Mouse (Mus musculus) brain, adult 2 months (tissue): ENCODE data around the gene Ccdc146.

Experiments used
- DNase-seq: peaks from one replicate; pipeline ENCODE4 v3.0.0; 2011; ENCODE audit warnings: low read depth, low spot score

Gene Ccdc146

GRCm38 (mm10) chr5:21331656-21332055 lies 92.8 kb downstream of the Ccdc146 start:
- DNase-seq, result no peak

- peak; percentile 42 for DNase-seq
These were observed 94.5 kb downstream of the Ccdc146 start for GRCm38 (mm10) chr5:21329672-21330665.

GRCm38 (mm10) chr5:21328560-21328959 lies 95.9 kb downstream of the Ccdc146 start:
- no peak for DNase-seq

- DNase-seq, result peak; percentile 51
These were observed 98.0 kb downstream of the Ccdc146 start for GRCm38 (mm10) chr5:21326494-21326893.

DNA sequence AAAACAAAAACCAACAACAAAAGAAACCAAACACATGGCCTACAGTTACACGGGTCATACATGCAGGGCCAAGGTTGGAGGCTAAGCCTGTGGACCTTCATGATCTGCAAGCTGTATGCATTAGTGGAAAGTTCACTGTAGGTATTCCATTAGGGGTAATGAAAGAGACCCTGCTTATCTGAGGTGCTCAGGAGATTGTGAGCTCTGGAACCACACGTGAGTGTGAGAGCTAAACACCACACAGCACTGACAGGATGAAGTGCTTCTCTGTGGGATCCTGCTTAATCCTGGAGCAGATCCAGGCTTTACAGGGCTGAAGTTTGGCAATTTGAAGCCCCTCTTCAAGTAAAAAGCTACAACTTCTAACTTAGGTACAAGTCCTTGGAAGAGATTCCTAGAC lies 104.3 kb downstream of the Ccdc146 start:
- no peak for DNase-seq

DNA sequence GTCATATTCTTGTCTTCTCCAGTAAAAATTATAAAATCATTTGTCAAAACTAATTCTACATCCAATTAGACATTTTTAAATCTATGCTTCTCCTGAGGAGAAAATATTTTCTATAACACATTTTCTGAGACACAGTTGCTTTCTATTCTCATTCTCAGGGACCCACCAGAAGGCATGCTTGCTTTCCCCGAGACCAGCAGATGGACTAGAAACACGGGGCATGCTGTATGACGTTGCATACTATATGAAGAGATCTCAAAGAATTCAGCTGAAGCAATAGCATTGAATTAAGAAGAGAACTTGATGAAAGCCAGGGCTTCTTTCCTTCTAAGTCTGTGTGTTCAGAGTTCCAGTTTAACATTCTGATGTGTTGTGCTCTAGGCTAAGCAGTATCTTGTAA lies 109.8 kb downstream of the Ccdc146 start:
- DNase-seq, result no peak

DNA sequence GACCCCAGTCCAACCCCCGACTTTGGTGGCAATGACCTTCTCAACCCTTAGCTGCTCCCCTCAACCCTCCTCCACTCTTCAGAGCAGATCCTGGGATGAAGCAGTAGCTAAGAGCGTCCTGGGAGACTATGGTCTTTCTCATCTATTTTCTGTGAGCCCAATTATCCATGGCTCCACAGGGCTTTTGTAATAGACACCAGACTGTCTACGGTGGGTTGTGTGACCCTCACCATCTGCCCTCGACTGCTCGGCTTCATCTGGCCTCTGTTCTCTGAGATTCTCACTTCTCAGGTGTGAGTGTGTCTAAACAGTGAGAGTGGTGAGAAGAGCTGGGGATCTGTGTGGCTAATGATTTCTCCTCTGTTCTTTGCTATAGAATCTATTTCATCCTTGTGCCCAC lies 117.3 kb downstream of the Ccdc146 start:
- no peak for DNase-seq

DNA sequence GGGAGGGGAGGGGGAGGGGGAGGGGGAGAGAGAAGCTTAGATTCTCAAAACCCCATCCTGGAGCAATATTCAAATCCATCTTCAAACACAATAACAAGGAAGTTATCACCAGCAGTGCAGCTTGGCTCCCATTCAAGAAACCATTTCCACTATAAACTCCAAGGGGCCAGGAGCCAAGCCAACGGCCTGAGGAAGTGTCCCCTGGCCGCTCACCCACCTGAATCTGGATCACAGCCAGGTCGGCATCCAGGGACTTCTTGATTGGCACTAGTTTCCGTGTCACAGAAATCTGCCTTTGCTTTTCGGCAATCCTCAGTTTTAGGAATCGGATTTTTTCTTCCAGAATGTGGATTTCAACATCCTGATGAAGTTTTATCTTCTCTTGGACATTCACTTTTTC lies 123.5 kb downstream of the Ccdc146 start:
- DNase-seq, result no peak

GRCm38 (mm10) chr5:21300058-21300457 lies 124.4 kb downstream of the Ccdc146 start:
- no peak for DNase-seq

GRCm38 (mm10) chr5:21299076-21299755 lies 125.3 kb downstream of the Ccdc146 start:
- no peak for DNase-seq

DNA sequence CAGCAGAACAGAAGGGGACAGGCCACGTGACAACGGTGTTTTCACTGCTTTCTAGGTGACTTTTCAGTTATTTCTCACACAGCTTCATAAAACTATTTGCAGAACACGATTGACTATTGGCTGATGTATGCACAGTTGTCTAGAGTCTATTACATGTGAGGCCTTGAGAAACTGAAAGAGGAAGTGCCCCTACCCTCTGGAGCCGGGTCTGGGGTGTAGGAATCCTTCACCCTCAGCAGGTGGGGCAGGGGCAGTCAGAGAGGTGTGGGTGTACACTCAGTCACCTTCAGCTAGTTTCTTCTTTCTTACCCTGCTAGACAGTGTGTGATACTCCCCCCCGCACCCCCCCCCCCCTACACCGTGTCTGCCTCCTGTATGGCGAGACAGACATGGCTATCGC lies 128.8 kb downstream of the Ccdc146 start:
- no peak for DNase-seq

DNA sequence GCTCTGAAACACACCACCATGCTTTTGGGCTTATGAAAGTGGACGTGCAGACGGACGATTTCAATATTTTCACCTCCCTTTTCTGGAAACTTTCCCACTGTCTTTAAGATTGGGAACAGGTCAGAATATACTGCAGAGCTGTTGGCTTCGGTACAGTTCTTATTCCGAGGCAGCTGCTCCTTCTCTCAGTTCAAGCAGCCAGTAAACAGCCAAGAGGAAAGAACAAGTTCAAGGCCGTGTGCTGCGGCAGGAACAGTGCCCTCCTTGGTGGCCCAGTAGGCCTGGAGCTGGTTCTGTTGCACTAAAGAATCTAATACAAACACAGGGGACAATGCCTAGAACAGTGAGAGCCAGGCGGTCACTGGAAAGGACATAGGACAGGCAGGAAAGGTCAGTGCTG lies 133.9 kb downstream of the Ccdc146 start:
- no peak for DNase-seq

- no peak for DNase-seq
These were observed 135.6 kb downstream of the Ccdc146 start for GRCm38 (mm10) chr5:21288658-21289435.

DNA sequence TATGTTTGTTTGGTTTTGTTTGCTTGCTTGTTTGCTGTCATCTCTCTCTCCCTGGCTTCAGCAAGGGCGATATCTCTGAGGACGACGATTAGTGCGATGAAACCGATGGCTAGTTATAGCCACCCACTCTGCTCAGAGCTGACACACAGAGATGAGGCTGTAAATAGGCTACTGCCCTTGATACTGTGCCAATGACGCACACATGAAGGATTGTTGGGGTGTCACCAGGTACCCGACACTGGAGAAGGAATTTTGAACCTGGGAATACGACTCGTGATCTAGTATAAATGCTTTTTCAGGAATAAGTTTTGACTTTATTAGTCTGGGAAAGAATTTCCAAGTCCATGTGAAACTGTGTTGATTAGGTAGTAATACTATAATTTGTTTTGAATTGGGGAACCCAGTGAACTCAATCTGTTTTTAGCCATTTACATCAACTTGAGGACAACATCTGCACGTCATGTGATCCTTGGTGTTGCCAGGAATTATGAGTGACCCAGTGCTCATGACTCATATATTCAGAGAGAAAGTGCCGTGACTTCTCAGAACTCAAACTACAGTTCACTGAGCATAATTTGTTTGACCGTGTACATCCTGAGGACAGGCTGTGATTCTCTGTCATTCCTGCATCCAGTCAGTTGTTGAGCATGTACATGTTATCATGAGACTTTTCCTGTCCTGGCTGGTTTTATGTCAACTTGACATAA lies 141.0 kb downstream of the Ccdc146 start:
- DNase-seq, result peak; percentile 19

DNA sequence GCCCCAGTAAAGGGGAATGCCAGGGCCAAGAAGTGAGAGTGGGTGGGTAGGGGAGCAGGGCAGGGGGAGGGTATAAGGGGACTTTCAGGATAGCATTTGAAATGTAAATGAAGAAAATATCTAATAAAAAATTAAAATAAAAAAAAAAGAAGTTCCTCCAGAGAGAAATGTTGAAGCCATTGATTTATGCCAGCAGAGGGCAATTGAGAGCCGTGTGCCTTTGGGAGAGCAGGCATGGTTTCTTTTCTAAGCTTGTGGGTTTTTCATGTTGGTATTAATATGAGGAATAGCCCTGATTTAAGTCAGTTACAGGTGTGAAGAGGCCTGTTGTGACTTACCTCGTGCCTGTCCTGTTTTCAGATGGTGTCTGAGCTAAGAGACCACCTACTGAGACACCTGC lies 146.8 kb downstream of the Ccdc146 start:
- peak; percentile 35 for DNase-seq

GRCm38 (mm10) chr5:21271386-21272354 lies 152.8 kb downstream of the Ccdc146 start:
- DNase-seq, result no peak

- no peak for DNase-seq
These were observed 153.7 kb downstream of the Ccdc146 start for GRCm38 (mm10) chr5:21270756-21271155.

GRCm38 (mm10) chr5:21269446-21269845 lies 155.0 kb downstream of the Ccdc146 start:
- DNase-seq, result no peak

DNA sequence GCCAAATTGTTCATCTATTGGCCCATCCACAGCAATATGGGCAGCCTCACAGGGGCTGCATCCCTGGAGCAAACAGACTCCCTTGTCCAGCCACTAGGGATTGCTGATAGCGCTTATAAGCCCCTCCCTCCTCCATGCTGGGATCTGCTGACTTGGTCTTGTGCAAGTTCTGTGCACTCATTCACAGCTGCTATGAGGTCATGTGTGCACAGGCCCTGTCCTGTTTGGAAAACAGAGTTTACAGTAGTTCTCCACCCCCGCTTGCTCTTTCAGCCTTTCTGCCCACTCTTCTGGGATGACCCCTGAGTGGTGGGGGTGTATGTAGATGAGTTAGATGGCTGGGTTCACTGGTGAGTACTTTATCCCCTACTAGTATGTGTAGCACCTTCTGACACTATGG lies 157.4 kb downstream of the Ccdc146 start:
- no peak for DNase-seq

DNA sequence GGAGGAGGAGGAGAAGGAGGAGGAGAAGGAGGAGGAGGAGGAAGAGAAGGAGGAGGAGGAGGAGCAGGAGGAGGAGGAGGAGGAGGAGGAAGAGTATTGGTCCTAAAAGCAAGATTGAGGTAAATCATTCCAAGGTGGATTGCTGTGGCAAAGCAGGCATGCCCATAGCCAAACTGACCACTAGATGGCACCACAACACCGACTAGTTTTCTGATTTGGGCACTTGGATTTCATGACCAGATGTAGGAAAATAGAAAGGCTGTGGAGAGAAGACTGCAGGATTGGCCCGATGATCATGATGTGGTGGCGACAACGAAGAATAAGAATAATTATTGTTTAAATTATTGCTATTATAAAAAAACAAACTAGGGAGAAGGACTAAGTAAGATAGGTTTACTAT lies 159.4 kb downstream of the Ccdc146 start:
- peak; percentile 90 for DNase-seq
